Mouse (Mus musculus) cerebellum, adult 11-12 months (tissue): ENCODE data around the gene Lyz1.
"Not testable (repeated sequence)": the region's sequence is repeated elsewhere in the genome, so short reads cannot be mapped to it uniquely, and the experiment has no call there.

Experiments used
- DNase-seq: peaks from one replicate; pipeline ENCODE4 v3.0.0; 2022

The Lyz1 gene

DNA sequence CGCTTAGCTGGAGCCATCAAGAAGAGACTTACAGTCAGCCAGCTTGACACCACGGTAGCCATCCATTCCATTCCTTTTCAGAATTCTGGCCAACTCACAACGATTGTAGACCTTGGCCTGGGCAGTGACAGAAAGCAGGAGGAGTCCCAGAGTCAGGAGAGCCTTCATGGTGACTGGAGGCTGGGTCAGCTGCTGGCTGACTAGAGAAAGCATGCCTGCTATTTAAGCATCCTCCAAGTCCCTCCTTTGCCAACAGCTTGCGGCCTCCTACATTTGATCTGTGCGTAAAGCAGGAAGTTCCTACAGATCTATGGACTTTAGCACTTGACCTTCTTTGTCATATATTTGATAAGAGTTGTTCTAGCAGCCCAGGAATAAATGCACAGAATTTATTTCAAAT, at the start of gene Lyz1:
Lyz1 (minus strand) TSS at position 198 of the 400 bp plus-strand sequence.
- DNase-seq, result no peak

DNA sequence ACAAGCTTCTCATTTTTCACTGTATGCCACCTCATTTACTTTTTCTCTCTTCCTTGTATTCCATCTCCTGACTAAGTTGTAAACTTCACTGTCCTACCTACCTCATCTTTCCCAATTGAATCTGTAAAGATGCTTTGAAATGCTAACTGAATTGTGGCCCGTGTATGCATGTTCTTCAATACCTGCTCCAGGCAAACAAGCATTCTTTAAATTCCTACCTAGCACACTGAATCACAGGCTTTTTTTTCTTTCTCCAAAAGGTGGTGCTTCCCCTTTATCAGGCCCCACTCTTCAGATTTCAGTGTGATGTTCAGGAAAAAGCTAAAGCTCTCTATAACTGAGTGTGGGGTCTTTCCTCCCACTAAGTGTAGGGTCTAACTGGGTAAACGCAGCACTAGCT, 49.7 kb upstream of the Lyz1 start:
- DNase-seq, result no peak

DNA sequence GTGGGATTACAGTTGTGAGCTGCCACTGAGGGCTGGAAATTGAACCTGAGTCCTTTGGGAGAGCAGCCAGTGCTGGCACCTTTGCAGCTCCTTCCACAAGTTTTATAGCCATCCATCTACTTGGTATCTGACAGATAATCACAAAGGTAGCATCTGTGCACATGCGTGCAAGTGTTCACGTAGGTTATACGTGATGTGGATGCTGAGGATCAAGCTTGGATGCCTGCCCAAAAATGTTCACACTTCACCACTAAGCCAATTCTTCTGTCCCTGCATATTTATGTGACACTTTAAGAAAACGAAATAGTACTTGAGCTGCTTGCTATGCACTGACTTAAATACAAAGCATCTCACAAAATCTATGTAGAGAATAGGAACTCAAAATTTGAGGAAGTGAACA, 48.4 kb upstream of the Lyz1 start:
- no peak for DNase-seq

DNA sequence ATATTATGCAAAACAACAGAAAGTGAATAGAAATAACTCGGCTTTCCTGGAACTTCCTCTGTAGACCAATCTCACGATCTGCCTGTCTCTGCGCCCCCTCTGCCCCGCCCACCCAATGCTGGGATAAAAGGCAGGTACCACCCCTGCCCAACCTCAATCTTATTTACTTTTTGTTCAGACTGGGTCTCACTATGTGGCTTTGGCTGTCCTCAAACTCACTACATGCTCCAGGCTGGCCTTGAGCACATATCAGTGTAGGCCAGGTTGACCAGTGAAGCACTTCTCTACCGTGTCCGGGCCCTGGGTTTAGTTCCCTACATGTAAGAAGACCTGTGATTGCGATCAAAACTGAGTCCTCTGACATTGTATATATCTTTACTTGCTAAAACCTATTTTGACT, 46.6 kb upstream of the Lyz1 start:
- no peak for DNase-seq

DNA sequence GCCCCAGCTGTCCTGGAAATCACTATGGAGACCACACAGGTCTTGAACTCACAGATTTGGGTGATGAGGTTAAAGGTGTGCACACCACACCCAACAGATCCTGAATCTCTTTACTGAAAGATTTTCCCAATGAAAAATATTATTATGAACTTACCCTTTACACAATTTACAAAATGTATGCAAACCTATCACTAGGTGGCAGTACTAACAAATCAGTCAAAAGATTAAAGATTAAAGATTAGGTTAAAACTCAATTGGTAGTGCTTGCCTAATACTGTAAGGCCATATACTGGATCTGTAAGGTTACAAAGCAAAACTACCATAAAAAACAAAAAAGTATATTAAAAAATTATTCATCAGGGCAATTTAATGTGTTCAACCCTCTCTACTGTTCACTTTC, 45.3 kb upstream of the Lyz1 start:
- DNase-seq, result no peak

DNA sequence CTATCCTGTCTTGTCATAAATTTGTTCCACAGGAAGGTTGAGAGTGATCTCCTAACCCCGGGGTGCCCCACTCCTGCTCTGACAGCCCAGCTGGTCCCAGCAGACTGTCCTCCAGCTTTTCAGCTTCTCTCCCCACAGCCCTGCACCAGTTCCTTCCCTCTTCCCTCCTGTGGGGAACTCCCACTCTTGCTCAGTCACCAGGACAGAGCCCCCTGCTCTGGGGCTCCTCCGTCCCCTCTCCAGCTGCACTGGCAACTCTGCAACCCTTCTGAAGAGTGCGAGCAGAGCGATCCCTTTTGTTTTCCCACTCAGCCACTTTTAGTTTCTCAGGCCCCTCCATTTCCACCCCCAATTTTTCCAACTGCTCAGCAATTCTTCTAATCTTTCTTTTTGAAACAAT, 43.0 kb upstream of the Lyz1 start:
- no peak for DNase-seq

DNA sequence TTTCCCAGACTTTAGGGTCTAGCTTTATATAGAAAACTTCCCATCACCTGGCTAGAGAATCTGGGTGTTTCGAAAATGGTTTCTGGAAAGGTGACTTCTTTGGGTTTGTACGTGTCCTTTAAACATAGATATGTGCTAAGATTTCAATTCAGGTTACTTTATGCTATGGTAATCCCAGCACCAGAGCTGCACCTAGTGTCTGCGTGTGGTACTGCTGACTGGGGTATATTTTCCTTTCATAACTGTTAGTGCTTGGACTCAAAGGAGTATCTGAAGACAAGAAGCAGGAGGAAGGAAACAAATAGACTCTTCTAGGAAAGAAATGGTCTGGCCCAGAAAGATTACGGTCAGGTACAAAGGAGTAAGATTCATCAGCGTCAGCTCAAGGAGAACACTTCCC, 37.9 kb upstream of the Lyz1 start:
- no peak for DNase-seq

DNA sequence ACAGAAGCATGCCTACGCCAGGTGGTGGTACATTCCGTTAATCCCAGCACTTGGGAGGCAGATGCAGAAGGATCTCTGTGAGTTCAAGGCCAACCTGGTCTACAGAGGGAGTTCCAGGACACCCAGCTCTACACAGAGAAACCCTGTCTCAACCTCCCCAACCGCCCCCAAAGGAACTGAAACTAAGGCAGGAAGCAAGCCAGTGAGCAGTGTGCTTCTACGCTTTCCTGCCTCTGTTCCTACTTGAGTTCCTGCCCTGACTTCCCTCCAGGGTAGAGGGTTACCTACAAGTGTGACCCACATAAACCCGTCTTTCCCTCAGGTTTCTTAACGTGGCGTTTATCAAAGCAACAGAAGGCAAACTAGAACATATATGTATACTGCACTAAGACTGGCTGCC, 31.1 kb upstream of the Lyz1 start:
- DNase-seq, result no peak

DNA sequence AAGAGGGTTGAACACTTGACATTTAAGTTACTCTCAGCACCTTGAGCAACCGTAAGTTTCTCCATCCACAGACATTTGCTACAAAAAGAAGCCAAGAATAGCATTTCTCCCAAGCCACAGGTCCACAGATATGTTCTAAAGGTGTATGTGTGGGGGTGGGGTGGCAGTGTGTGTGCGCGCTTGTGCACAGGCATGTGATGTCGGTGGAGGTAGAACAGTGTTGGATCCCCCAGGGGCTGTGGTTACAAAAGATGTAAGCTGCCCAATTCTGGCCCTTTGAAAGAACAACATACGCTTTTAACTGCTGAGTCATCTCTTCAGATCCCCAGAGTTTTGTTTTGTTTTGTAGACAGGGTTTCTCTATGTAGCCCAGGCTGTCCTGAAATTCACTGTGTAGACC, 30.0 kb upstream of the Lyz1 start:
- no peak for DNase-seq

DNA sequence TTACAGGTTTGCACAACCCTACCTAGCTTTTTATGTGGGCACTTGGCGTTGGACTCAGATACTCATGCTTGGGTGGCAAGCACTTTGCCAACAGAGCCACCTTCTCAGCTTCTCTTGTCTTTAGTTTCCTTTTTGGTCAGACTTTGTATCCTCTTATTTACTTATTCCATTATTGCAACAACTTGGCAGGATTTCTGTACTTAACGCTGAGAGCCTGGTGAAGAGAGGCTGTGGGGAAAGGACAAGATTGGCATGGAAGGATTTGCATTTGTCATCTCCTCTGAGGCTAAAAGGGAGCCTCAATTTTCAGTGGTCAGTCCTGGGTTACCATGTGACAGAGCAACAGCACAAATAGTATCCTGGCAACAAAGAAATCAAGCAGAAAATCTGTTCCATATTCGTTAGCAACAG, 27.9 kb upstream of the Lyz1 start:
- DNase-seq, result no peak

DNA sequence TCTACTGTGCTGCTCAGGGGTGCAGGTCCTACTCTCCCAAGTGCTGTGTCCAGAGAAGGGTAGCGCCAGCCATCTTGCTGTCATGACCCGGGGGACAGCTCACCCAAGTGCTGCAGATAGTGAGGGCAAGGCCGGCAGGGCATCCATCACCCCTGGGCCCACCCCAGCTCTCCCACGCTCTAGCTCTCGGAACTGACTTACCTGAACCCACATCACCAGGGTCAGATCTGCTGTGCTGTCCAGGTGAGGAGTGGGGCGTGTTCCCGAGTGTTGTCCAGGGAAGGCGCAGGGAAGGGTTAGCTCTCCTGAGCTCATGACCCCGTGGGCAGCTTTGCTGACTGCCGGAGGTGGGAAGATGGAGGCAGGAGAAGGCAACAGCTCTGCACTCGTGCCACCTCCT, 23.7 kb upstream of the Lyz1 start:
- no peak for DNase-seq

DNA sequence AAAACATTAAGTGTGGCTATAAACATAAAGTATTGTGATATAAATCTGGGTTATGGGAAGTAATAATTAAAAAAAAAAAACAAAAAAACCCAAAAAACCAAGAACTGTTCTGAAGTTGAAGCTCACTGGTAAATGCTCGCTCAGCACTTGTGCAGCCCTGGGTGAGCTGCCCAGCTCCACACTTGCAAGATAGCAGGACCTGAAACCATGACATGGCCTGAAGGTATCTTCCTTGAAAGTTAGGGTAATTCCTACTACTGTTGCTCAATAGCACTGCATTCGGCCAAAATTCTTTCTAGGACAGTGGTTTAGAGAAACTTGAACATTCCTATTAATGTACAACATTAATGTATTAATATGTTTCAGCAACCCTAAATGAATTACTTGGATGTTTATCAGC, 20.5 kb upstream of the Lyz1 start:
- DNase-seq, result no peak

DNA sequence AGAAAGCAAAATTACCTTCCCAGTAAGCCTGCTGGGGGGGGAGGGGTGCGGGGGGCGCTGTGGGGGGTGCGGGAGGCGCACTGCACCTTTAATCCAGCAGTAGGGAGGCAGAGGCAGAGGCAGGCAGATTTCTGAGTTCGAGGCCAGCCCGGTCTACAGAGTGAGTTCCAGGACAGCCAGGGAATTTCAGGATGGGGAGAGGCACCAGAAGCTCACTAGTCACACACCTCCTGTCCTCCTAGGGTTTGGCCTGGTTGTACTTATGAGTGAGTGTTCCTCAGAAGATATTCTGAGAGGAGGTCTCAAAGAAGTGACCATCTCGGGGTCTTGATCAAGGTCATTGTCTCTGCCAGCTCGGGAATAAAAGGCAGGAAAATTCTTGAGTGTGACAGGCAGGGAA, 19.5 kb upstream of the Lyz1 start:
- no peak for DNase-seq

DNA sequence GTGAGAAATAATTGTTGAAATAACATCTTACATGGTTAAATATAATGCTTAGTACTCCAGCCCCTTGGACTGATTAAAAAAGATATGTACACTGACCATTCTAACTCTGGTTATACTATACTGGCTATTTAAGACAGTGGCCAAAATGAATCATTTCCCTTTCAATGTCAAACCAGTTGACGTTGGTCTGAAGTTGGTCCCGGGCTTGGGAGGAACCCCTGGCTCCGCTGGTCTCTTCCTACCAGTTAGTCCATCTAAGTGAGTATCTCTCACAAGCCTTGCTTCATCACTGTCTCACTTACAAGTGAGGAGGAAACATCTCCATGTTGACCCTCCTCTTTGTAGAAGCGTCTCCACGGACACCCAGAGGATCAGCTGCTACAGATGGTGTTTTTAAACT, 11.7 kb upstream of the Lyz1 start:
- no peak for DNase-seq

DNA sequence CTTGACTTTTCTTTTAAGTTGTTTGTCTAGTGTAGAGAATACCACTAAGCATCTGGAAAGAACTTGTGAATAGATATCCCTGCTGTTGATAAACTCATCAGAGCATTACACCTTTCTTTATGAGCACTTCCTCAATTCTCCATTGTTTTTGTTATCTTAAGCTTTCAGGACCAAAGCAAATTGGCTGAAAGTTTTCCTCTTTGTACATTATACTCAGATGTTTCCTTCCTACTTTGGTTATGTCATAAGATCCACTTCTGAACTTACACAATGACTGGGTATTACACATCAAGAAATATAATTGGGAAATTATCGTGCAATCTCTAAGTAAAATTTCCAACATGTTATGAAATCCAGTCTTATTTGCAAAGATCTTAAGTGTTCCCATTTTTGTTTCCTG, 9.0 kb upstream of the Lyz1 start:
- DNase-seq, result no peak

DNA sequence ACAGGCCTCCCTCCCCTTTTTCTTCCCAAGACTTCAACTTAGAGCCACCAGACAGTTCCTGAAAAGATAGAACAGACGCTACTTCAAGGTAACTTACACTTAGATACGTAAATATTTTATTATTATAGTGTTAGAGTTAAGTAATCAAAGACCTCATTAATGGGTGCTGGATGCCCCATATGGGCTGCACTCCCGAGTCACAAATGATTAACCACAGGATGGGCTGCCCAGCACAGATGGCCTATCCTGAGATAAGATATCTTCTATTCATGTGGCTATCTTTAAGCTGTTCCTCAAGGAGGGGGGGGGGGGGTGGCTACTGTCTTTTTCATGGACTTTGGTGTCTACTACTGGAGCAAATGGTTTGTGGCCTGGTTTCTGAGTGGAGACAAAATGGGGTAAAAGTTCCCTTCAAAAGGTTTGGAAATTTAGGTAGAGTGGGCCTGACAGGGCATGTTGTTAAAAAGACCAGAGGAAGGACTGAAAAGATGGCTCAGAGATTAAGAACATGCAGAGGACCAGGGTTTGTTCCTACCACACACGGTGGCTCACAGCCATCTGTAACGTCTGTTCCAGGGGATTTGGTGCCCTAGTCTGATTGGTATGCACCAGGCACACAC, 7.3 kb upstream of the Lyz1 start:
- no peak for DNase-seq

DNA sequence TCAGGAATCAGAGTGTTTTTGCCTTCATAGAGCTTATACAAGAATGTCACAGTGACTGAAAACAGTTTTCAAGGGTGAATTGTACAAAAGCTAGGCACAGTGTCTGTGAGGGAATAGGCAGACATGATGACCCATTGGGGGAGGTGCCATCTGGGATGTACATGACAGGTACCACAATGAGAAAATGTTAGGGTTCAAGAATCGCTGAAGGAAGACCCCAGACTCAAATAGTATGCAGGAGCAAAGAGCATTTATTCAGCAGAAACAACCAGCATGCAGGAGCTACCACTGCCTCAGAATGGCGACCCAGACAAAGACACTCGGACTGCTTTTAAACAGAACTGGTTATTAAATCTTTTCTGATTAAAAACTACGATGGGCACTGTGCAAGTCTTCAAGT, 6.4 kb upstream of the Lyz1 start:
- DNase-seq, result no peak

DNA sequence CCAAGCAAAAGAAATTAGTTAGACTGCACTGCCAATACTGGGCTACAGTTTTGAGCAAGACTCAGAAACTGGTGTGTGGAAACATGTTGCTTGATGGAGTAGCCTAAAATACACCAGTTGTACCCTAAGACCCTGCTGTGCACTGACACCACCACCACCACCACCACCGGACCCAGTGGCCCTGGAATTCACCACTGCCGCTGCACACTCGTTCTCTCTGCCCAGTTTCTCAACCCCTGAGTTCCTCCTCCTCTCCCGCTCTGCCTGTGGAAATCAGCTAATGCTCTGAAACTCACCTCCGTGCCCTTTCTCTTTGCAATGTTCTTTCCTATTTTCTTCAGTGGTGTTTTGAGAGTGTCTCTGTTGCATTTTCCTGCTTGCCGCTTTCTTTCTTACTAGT, 5.7 kb upstream of the Lyz1 start:
- DNase-seq, result no peak

DNA sequence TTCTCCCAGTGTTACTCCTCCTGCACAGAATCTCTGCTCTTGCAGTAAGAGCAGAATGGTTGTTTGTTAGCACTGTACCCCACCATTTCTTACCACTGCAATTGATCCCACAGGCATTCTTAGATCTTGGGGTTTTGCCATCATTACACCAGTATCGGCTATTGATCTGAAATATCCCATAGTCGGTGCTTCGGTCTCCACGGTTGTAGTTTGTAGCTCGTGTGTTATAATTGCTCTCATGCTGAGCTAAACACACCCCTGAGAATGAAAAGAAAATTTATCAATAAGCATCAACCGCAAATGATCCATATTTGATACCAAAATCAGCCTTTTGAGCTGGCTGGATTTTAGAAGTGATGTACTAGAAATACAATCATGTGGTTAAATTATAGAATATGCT, 1.7 kb downstream of the Lyz1 start:
- DNase-seq, result not testable (repeated sequence)

DNA sequence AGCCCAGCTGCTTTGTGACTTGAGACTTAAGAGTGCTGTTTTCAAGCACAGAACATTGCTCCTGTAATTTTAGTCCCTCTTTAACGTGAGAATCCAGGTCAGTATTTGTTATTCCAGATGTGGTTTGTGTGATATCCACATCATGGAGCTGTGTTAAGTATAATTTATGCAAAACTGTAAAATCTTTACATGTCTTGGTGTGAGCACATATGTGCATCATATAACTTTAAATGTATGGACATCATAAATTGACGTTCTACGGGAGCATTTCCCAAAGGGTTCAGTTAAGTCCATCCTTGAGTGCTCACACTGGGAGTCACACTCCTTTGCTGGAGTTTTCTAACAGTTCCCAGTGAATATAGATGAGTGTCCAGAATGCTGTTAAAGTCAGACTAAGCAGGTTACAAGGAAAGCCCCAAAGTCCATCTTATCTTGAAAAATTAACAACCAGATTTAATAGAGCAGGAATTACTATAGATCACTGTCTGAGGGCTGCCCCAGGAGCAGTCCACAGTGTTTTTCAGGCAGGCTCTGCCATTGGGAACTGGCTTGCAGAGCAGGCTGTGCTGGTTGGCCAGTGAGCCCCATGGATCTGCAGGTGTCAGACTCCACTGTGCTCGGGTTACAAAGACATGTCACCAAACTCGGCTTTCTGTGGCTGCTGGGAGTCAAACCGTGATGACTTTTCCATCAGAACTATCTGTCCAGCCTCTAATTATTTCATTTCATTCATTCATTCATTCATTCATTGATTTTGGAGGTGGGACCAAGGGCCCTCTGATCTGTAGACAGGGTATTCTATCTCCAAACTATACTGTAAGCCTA, 2.4 kb downstream of the Lyz1 start:
- no peak for DNase-seq

DNA sequence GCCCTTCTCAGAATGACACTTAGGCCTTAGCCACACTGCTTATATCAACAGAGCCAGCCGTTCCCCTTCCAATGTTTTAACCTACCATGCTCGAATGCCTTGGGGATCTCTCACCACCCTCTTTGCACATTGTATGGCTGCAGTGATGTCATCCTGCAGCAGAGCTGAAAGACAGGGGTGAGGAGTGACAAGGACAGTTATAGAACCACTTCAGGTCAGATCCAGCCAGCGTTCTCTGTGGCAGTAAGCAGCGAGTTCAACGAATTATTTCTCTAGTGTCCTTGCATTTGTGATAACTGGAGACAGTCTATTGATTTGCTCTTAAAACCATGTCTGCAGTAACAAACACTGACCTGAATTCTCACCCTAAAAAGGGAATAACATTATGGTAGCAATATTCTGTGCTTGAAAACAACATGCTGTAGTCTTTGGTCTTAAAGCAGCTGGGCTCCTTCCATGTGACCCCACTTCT, 3.6 kb downstream of the Lyz1 start:
- not testable (repeated sequence) for DNase-seq

DNA sequence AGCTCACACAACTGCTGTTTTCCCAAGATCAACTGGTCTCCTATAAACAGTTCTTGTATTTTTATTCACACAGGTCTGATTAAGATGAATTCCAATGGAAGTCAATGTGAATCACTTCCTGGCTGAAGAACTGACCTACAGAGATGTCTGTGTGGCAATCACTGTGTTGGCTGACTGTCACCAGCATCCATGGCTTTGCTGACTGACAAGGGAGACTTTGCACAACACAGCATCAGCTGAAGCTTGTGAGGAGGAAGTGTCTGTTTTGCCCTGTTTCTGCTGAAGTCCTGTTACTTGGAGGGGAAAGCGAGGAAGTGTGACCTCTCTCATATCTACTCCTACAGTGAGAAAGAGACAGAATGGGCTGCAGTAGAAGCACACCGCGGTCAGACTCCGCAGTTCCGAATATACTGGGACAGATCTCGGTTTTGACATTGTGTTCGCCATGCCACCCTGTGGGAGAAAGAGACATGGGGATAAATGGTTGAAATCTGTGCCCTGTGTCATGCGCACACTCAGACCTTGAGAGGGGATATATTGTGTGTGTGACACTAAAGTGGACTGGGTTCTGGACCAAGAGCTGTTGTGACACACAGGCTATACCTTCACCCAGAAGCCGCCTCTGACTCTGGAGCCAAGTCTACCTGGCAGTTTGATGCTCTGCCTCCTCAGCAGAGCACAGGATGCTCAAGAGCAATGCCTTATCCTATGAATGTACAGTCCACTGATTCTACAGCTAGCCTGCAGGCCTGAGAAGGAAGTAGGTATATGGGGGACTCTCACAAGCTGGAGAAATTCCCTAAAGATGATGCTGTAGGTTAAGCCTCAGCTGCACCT, 4.3 kb downstream of the Lyz1 start:
- DNase-seq, result no peak

DNA sequence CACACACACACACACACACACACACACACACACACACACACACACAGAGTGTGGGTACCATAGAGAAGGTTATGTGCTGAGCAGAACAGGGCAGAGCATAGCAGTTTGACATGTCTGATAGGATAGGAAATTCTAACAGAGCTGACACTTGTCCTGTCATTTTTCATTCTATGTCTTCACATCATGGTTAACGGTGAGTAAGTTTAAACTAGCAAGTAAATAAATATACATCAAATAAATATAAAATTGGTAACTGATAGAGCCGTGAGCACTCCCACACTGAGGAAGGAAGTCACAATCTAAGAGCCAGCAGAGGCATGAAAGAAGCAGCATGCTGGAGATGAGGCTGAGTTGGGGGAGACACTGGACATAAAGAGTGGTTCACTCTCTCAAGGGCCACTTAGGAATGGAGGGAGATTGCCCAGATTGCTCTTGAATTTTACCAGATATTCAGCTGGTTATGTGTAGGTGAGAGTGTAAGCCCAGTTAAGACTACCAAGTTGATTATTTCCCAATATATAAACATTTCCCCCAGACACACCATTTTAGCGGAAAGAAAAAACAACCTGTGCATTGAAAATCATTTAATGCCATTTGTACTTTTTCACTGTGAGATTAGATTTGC, 5.3 kb downstream of the Lyz1 start:
- no peak for DNase-seq
